Mouse (Mus musculus) frontal cortex, adult 2 months (tissue): ENCODE results near the gene Crk. TPM values are rescaled to one million over a fixed set of nuclear protein-coding genes. Genes with fewer than 3 reads are reported as not detected.

Source experiments
- DNase-seq, 2 experiments: peaks; one replicate each; pipeline ENCODE4 v3.0.0; 2022; ENCODE audit warnings: low spot score in 1 of 2; ENCODE audit errors: extremely low spot score in 1 of 2
- polyA plus RNA-seq: library from polyadenylated mRNA; depleted of rRNA; stranded (reverse); fragments of >200 nt; gene quantifications from 2 replicates; pipeline ENCODE4 v1.2.3, GENCODE M21; 2012; rRNA removed

The Crk gene
- polyA plus RNA-seq, 1 experiment = 83.6 TPM

DNA sequence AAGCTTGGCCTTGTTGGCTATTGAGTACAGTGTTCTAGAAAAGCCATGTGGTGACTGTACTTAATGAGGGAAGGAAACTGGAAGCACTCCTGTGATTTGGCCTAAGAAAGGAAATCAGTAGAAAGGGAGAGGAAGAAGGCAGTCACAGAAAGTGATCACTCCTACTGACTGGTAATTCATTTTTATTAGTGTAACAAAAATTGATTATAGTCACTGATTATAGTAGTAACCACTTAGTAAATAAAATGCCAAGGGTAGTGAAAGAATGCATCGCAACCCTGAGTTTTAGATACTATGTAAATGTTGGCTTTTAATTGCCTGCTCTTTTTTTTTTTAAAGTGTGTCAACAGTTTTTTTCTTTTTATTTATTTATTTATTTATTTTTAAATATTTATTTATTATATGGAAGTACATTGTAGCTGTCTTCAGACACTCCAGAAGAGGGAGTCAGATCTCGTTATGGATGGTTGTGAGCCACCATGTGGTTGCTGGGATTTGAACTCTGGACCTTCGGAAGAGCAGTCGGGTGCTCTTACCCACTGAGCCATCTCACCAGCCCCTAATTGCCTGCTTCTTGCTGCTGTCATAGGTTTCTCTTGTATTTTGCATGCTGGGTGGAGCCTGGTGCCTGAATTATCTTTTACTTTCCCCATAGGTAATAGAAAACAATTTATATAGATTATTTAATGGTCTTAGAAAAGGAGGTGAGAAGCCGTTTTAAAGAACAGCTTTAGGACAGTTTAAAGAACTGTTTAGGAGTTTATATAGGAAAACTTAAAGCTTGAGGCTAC lies 56.6 kb downstream of the Crk start:
- DNase-seq = no peak

GRCm38 (mm10) chr11:75736978-75737377 lies 57.9 kb downstream of the Crk start:
- DNase-seq = no peak

DNA sequence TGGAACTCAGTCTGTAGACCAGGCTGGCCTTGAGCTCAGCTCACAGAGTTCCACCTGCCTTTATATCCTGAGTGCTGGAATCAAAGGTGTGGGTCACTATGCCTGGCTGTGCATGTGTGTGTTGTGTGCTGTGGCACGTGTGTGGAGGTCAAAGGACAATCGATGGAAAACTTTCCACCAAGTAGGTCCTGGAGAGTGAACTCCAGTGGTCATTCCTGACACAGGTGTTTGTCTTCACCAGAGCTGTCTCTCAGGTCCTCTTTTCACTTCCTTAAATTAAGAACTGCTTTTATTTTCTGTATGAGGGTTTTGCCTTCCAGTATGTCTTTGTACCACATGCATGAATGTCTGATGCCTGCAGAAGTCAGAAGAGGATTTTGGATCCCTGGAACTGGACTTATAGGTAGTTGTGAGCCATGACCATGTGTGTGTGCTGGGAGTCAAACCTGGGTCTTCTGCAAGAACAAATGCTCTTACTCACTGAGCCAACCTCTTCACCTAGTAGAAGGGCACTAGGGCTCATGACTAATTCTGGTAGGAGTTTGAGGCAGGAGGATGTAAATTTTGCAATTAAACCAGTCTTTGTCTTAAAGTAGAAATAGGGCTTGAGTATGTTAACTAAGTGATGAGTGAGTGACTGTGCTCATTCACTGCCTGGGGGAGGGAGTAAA lies 58.9 kb downstream of the Crk start:
- no peak for DNase-seq

- DNase-seq = no peak
Observed at GRCm38 (mm10) chr11:75738477-75738821, 59.4 kb downstream of the Crk start.

DNA sequence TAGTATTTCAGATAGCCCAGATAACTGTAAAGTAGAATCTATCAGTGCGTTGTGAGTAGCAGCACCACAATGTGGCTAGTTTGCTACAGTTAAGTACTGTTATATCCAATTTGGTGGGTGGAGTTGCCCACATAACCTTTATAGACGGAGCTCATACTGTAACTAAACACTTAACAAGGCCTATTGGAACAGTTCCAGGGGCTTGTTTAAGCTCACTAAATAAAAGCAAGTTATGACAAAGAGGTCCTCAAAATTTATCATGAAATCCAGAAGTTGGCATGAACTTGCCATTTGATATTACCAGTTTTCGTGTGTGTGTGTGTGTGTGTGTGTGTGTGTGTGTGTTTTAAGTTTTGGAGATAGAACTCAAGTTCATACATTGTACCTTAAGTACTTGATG lies 61.1 kb downstream of the Crk start:
- DNase-seq = no peak

- DNase-seq = no peak
Observed at GRCm38 (mm10) chr11:75741615-75742014, 62.6 kb downstream of the Crk start.

DNA sequence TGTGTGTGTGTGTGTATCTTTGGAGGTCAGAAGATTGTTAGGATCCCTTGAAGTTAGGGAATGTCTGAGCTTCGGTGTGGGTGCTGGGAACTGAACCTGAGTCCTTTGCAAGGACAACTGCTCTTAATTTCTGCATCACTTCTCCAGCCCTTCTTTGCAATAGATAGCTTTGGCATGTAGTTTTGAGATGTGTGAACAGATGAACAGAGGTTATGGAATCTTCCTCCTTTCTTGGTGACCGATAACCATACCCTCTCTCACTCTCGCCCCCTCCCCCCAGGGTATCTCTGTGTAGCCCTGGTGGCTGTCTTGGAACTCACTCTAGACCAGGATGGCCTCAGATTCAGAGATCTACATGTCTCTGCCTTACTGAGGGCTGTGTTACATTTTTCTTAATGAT lies 65.7 kb downstream of the Crk start:
- no peak for DNase-seq

DNA sequence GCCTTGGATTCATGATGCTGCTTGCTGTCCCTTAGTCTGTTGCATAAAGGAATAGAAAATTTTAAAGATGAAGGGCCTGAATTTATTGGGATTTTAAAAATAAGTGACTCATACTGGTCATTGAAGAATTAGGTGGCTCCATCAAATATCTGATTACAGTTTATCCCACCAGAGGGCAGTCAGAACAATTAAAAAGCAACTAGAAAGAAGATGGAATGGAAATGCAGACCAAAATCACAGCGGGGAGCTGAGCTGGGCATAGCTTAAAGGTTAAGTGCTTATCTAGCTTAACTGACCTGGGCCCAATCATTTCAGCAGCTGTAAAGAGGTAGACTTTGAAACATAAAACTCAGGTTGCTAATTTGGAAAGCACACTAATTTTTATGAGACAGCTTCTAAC lies 71.5 kb downstream of the Crk start:
- no peak for DNase-seq

GRCm38 (mm10) chr11:75751082-75751481 lies 72.0 kb downstream of the Crk start:
- DNase-seq = no peak

Other genes with a start within 250 kb of the Crk start
- 0.10 and 0.11 TPM in 2 replicates for gene Serpinf2, start 239.7 kb upstream of the Crk start, polyA plus RNA-seq
- gene Wdr81, start 224.5 kb upstream of the Crk start, polyA plus RNA-seq = 13.2 and 14.4 TPM in 2 replicates
- 0.84 and 1.3 TPM in 2 replicates for gene Tlcd2, start 217.5 kb upstream of the Crk start, polyA plus RNA-seq
- gene Prpf8, start 192.4 kb upstream of the Crk start, polyA plus RNA-seq = 86.2 and 95.8 TPM in 2 replicates
- 2.0 and 2.9 TPM in 2 replicates for gene Rilp, start 169.2 kb upstream of the Crk start, polyA plus RNA-seq
- gene Scarf1, start 165.7 kb upstream of the Crk start, polyA plus RNA-seq = 3.3 and 4.1 TPM in 2 replicates
- 26.7 and 26.9 TPM in 2 replicates for gene Slc43a2, start 147.6 kb upstream of the Crk start, polyA plus RNA-seq
- 221 and 251 TPM in 2 replicates for gene Pitpna, start 91.2 kb upstream of the Crk start, polyA plus RNA-seq
- 57.2 and 66.7 TPM in 2 replicates for gene Inpp5k, start 48.3 kb upstream of the Crk start, polyA plus RNA-seq
- gene Myo1c, start 28.8 kb upstream of the Crk start, polyA plus RNA-seq = 15.8 and 19.3 TPM in 2 replicates
- gene Ywhae, start 53.6 kb downstream of the Crk start, polyA plus RNA-seq = 1,066 and 1,088 TPM in 2 replicates
- 5.2 and 11.0 TPM in 2 replicates for gene Doc2b, start 116.8 kb downstream of the Crk start, polyA plus RNA-seq